ENCODE assay signal across 8 mouse cellular contexts in genomic region chr17:51534678-51535077, GRCm38 (mm10).
DNase-seq lines count a peak whose midpoint lies in the region; ATAC-seq and TF ChIP-seq lines count a peak whose summit lies in the region.

No protein-coding gene starts in this region.

- 41% methylated on average over 10 of the region's 10 CpGs for WGBS in heart, embryonic 11.5 days (ENCODE audit: insufficient replicate concordance)
- 52% methylated on average over 10 of the region's 10 CpGs for WGBS in hindbrain, embryonic 10.5 days
- WGBS in midbrain, postnatal 0 days, result 39% methylated on average over 10 of the region's 10 CpGs

- H3K27me3 ChIP-seq in heart, embryonic 11.5 days (ENCODE audit: control insufficient read depth, insufficient read depth, low read length), result no peaks in the 10 kb centered on the region
- no peaks in the 10 kb centered on the region for H3K27me3 ChIP-seq in hindbrain, embryonic 10.5 days (ENCODE audit: insufficient read depth, poor library complexity, severe bottlenecking)
- H3K27me3 ChIP-seq in midbrain, postnatal 0 days (ENCODE audit: insufficient read depth, low read length), result no peaks in the 10 kb centered on the region

- no peaks in the 10 kb centered on the region for H3K4me1 ChIP-seq in heart, embryonic 11.5 days (ENCODE audit: control insufficient read depth, insufficient read depth, low read length)
- peaks cover 14% of the 10 kb centered on the region for H3K4me1 ChIP-seq in hindbrain, embryonic 10.5 days (replicated peaks)
- H3K4me1 ChIP-seq in midbrain, postnatal 0 days (ENCODE audit: insufficient read depth, low read length), result no peaks in the 10 kb centered on the region

- H3K27ac ChIP-seq in heart, embryonic 11.5 days (ENCODE audit: low read depth, low read length), result no peak overlapping the region
- H3K27ac ChIP-seq in hindbrain, embryonic 10.5 days, result no peak overlapping the region
- no peak overlapping the region for H3K27ac ChIP-seq in midbrain, postnatal 0 days (ENCODE audit: low read depth, low read length)

- intact Hi-C loops in heart, postnatal 36 days (cut with DNase I), result no loop called here

- no peak overlapping the region for H3K9ac ChIP-seq in heart, embryonic 11.5 days (ENCODE audit: low read depth, low read length)
- peak overlapping the region; percentile 51; the same call in 1 of the 2 replicates for H3K9ac ChIP-seq in midbrain, postnatal 0 days (replicated peaks; ENCODE audit: low read length, poor library complexity, severe bottlenecking)

- peak overlapping the region; percentile 37 for H3K4me2 ChIP-seq in heart, embryonic 11.5 days
- H3K4me2 ChIP-seq in midbrain, postnatal 0 days (ENCODE audit: low read depth, low read length, poor library complexity, severe bottlenecking), result peak overlapping the region; percentile 54

- H3K4me3 ChIP-seq in heart, embryonic 11.5 days (ENCODE audit: low read depth, low read length), result no peak overlapping the region
- peak overlapping the region; percentile 26; the same call in 1 of the 2 replicates for H3K4me3 ChIP-seq in hindbrain, embryonic 10.5 days
- peak overlapping the region; percentile 28 for H3K4me3 ChIP-seq in midbrain, postnatal 0 days (ENCODE audit: low read depth, low read length)

- no peaks in the 10 kb centered on the region for H3K9me3 ChIP-seq in heart, embryonic 11.5 days (replicated peaks; ENCODE audit: control insufficient read depth, low read length)
- H3K9me3 ChIP-seq in hindbrain, embryonic 10.5 days, result no peaks in the 10 kb centered on the region
- H3K9me3 ChIP-seq in midbrain, postnatal 0 days (ENCODE audit: low read length), result no peaks in the 10 kb centered on the region

- no peaks in the 10 kb centered on the region for H3K36me3 ChIP-seq in heart, embryonic 11.5 days (ENCODE audit: control insufficient read depth, insufficient read depth, low read length)
- no peaks in the 10 kb centered on the region for H3K36me3 ChIP-seq in hindbrain, embryonic 10.5 days
- no peaks in the 10 kb centered on the region for H3K36me3 ChIP-seq in midbrain, postnatal 0 days (ENCODE audit: insufficient read depth, low read length)

- no peak for TF ChIP-seq CTCF in midbrain, postnatal 0 days (IDR thresholded peaks at IDR 0.05)

- DNase-seq in heart, postnatal 36 days, result no peak
- DNase-seq in retina, postnatal 1 day, result peak; percentile 17
- DNase-seq in retina, embryonic 14.5 days (ENCODE audit: low spot score), result no peak
- DNase-seq in hindbrain, embryonic 10.5 days (ENCODE audit: low spot score), result no peak
- DNase-seq in midbrain, postnatal 0 days (ENCODE audit: low spot score), result no peak
- no peak for DNase-seq in thymus, postnatal 36 days
- no peak for DNase-seq in cerebellum, adult 9-10 months

- ATAC-seq in heart, embryonic 11.5 days (replicated peaks; ENCODE audit: insufficient number of reproducible peaks, low FRiP score, low TSS enrichment), result no peak
- peak; percentile 47; the same call in 1 of the 2 replicates for ATAC-seq in midbrain, postnatal 0 days (ENCODE audit: low FRiP score)
